Mouse (Mus musculus) neural tube, embryonic 12.5 days (tissue): ENCODE results near the gene Ccl12. TPM values are rescaled to one million over a fixed set of nuclear protein-coding genes. Genes with fewer than 3 reads are reported as not detected.

Source experiments
- ATAC-seq: fragments of 200-750 bp; cut with Nextera tagmentation; 2 replicates; pipeline ENCODE4 v1.8.0; 2017; ENCODE audit warnings: low read depth, mild to moderate bottlenecking, moderate TSS enrichment, moderate library complexity; ENCODE audit not compliant: low FRiP score
- H3K27ac ChIP-seq: fragments of 300-500 bp; sonication (generic); 2 replicates; pipeline ENCODE4 v1.5.1; 2016
- H3K27me3 ChIP-seq: fragments of 300-500 bp; sonication (generic); replicated peaks from 2 replicates; pipeline ENCODE4 v1.6.1; 2016; ENCODE audit warnings: mild to moderate bottlenecking
- H3K36me3 ChIP-seq: fragments of 300-500 bp; sonication (generic); 2 replicates; pipeline ENCODE4 v1.6.1; 2016; ENCODE audit warnings: mild to moderate bottlenecking
- H3K4me1 ChIP-seq: fragments of 300-500 bp; sonication (generic); 2 replicates; pipeline ENCODE4 v1.6.1; 2016
- H3K4me2 ChIP-seq: fragments of 300-500 bp; sonication (generic); replicated peaks from 2 replicates; pipeline ENCODE4 v1.6.1; 2016; ENCODE audit warnings: mild to moderate bottlenecking
- H3K4me3 ChIP-seq: fragments of 300-500 bp; sonication (generic); 2 replicates; pipeline ENCODE4 v1.5.1; 2016
- H3K9ac ChIP-seq: fragments of 300-500 bp; sonication (generic); 2 replicates; pipeline ENCODE4 v1.6.1; 2016; ENCODE audit warnings: mild to moderate bottlenecking
- H3K9me3 ChIP-seq: fragments of 300-500 bp; sonication (generic); 2 replicates; pipeline ENCODE4 v1.6.1; 2016; ENCODE audit warnings: mild to moderate bottlenecking
- WGBS: fragments of 180-500 bp; shearing (Covaris S2); methylation state at CpG from one replicate; pipeline ENCODE4 v1.1.7; 2016; 5-methylcytosine and 5-hydroxymethylcytosine counted together
- polyA plus RNA-seq: library from polyadenylated mRNA; unstranded; fragments of >200 nt; fragmentation: Nextera tagmentation; extraction: Ambion mirVana; gene quantifications from 2 replicates; pipeline ENCODE4 v1.2.1, GENCODE M21; 2016

Ccl12 gene
- 1.8 and 1.9 TPM in 2 replicates for polyA plus RNA-seq

DNA sequence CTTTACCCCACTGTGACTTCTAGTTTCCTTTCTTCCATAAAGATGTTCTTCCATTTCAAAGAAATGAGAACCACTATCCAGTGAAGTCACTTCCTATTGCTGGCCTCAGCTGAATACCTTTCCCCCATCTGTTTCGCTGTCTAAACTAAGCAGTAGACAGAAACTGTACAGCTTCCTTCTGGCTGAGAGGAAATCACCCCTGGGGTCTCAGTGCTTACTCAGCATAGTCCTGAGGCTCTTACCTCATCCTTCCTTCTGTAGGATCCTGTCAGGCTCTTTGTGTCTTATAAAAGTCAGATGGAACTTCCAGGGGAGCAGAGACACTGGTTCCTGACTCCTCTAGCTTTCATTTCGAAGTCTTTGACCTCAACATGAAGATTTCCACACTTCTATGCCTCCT is at the start of gene Ccl12:
Ccl12 (plus strand) TSS at position 317 of the 400 bp plus-strand sequence.
- 71% methylated on average over 2 of the region's 2 CpGs for WGBS
- ATAC-seq, result no peak
- Histone ChIP-seq H3K4me3 (no peak within 1 kb of the TSS), H3K4me1 (no peaks in the 10 kb centered on the region), H3K27ac (no peak within 1 kb of the TSS), H3K4me2 (no peak within 1 kb of the TSS), H3K36me3 (no peaks in the 10 kb centered on the region), H3K9me3 (no peaks in the 10 kb centered on the region), H3K27me3 (no peaks in the 10 kb centered on the region), H3K9ac (no peak within 1 kb of the TSS)

DNA sequence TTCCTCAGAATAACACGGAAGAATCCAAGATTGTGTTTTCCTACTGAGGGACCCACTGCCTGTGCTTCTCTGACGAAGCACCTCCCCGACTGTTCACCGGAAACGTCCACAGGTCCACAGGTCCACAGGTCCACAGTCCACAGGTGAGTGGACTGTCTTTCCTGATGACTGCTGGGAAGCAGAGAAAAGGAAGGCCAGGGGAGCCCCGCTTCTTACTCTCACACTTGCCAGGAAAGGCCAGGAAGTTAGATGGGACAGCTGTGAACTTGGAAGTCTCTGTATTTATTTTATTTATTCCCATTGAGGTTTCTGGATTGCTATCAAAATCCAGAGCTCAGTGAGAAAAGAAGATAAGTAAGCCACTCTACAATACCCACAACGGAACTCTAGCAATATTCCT is 47.8 kb upstream of the Ccl12 start:
- H3K27me3 ChIP-seq, result no peaks in the 10 kb centered on the region
- no peaks in the 10 kb centered on the region for H3K4me1 ChIP-seq
- no peak overlapping the region for H3K27ac ChIP-seq
- 92% methylated on average over 7 of the region's 7 CpGs for WGBS
- ATAC-seq, result no peak
- H3K9ac ChIP-seq, result no peak overlapping the region
- no peak overlapping the region for H3K4me2 ChIP-seq
- no peak overlapping the region for H3K4me3 ChIP-seq
- H3K9me3 ChIP-seq, result no peaks in the 10 kb centered on the region
- H3K36me3 ChIP-seq, result no peaks in the 10 kb centered on the region

DNA sequence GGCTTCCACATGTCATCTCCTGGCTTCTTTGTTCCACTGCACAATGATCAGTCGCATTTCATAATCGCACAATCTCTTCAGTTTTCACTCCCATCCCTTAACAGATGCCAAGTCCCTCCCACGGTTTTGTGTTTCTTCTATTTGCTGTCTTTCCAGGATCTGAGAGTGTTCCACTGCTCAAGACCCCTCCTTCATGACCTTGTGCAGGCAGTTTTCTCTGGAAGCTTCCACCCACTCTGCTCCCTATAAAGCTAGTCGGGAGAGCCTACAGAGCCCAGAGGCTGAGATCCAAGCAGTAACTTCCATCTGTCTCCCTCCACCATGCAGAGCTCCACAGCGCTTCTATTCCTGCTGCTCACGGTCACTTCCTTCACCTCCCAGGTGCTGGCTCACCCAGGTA is 44.0 kb upstream of the Ccl12 start, which contains the start of gene Ccl11:
Ccl11 (plus strand) TSS at position 178 of the 400 bp plus-strand sequence.
- H3K27me3 ChIP-seq, result no peaks in the 10 kb centered on the region
- no peak for ATAC-seq

DNA sequence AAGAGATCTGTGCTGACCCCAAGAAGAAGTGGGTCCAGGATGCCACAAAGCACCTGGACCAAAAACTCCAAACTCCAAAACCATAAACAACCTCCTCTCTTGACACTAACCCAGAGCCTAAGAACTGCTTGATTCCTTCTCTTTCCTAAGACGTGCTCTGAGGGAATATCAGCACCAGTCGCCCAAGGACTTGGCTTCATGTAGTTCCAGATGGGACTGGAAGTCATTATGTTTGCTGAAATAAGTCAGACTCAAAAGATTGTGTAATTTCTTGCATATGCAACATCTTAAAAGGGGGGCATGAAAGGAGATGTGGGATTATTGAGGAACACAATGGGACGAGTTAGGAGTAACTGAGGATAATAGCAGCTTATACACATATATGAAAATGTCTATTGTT is 39.4 kb upstream of the Ccl12 start:
- no peak overlapping the region for H3K4me2 ChIP-seq
- ATAC-seq, result no peak
- 82% methylated on average over 3 of the region's 3 CpGs for WGBS

More for the DNA sequence above, 44.0 kb upstream of the Ccl12 start, which contains the start of gene Ccl11:
- no peaks in the 10 kb centered on the region for H3K9me3 ChIP-seq
- H3K36me3 ChIP-seq, result no peaks in the 10 kb centered on the region
- WGBS, result 81% methylated on average over 6 of the region's 6 CpGs
- H3K4me1 ChIP-seq, result no peaks in the 10 kb centered on the region
- H3K4me2 ChIP-seq, result no peak within 1 kb of the TSS
- H3K4me3 ChIP-seq, result no peak within 1 kb of the TSS
- no peak within 1 kb of the TSS for H3K27ac ChIP-seq
- H3K9ac ChIP-seq, result no peak within 1 kb of the TSS

DNA sequence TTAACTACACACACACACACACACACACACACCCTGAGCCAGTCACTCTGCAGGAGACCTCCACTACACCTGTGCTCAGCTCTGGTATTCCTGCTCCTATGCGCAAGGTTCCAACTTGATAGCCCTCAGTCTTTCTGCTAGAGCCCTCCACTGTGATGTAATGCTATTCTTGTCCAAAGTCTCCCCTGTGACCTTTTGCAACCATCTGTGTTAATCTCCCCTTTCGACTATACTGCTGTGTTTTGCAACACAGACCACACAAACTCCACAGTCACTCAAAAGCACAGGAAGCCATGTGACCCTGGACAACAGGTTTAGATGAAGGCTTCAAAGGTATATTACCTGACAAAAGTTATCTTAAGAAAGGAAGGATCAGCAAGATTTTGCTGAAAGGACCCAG is 38.2 kb upstream of the Ccl12 start:
- no peak overlapping the region for H3K27ac ChIP-seq
- H3K27me3 ChIP-seq, result no peaks in the 10 kb centered on the region
- H3K9me3 ChIP-seq, result no peaks in the 10 kb centered on the region
- no peak overlapping the region for H3K9ac ChIP-seq
- H3K4me3 ChIP-seq, result no peak overlapping the region
- H3K4me2 ChIP-seq, result no peak overlapping the region
- no peak for ATAC-seq
- H3K4me1 ChIP-seq, result no peaks in the 10 kb centered on the region
- 85% methylated on average over 2 of the region's 2 CpGs for WGBS
- no peaks in the 10 kb centered on the region for H3K36me3 ChIP-seq

More for the DNA sequence above, 39.4 kb upstream of the Ccl12 start:
- Histone ChIP-seq H3K4me3 (no peak overlapping the region), H3K9ac (no peak overlapping the region), H3K9me3 (no peaks in the 10 kb centered on the region), H3K36me3 (no peaks in the 10 kb centered on the region), H3K27ac (no peak overlapping the region), H3K4me1 (no peaks in the 10 kb centered on the region), H3K27me3 (no peaks in the 10 kb centered on the region)

DNA sequence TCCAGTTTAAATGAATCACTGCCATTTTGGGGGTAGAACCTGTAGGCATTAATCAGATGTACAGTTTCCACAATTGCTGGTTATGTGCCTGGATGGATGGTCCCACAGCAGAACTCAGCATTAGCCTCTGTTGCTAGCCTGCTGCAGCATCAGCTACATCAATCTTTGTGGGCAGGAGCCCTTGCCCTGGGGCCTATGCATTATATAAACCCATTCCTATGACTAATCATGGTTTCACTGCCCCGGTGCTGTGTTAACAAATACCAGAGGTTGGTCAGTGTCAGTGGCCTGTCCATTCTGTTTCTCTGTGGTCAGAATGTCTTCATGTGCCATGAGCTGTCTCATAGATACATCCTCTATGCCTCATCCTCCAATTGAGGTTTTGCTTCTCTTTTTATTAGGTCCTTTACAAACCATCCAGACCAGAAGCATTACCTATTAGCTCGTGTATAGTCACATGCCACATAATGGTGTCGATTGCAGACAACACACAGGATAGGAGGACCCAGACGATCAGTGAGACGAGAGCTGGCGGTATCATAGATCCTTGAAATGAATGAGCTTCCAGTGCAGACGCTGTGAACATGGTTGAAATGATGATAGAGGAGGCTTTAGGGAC is 34.6 kb upstream of the Ccl12 start:
- WGBS, result 84% methylated on average over 7 of the region's 7 CpGs

DNA sequence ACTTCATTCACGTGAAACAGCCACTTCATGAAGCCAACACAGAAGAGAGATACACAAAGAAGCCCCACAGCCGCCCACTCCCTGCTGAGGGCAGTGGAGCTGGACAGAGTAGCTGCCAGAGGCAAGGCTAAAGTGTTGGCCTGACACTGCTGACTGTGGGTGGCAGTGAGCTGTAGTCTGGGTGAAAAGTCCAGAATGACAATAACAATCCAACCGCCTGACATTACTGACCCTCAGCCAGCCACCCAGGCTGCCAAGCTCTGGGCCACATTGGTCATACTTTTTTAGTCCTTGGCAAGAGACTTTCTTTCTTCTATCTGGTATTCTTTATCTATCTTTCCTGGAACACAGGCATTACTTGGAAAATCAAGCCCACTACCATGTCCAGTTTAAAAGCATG is 30.6 kb upstream of the Ccl12 start:
- Histone ChIP-seq H3K27ac (no peak overlapping the region), H3K9me3 (no peaks in the 10 kb centered on the region), H3K4me3 (no peak overlapping the region), H3K9ac (no peak overlapping the region), H3K4me1 (no peaks in the 10 kb centered on the region), H3K4me2 (no peak overlapping the region), H3K27me3 (no peaks in the 10 kb centered on the region), H3K36me3 (no peaks in the 10 kb centered on the region)
- WGBS, result 80% methylated on average over 3 of the region's 3 CpGs
- ATAC-seq, result no peak

More for the DNA sequence above, 34.6 kb upstream of the Ccl12 start:
- no peak overlapping the region for H3K27ac ChIP-seq
- ATAC-seq, result no peak
- H3K9ac ChIP-seq, result no peak overlapping the region
- no peak overlapping the region for H3K4me2 ChIP-seq
- no peaks in the 10 kb centered on the region for H3K36me3 ChIP-seq
- no peaks in the 10 kb centered on the region for H3K27me3 ChIP-seq
- H3K9me3 ChIP-seq, result no peaks in the 10 kb centered on the region
- H3K4me3 ChIP-seq, result no peak overlapping the region
- H3K4me1 ChIP-seq, result no peaks in the 10 kb centered on the region

DNA sequence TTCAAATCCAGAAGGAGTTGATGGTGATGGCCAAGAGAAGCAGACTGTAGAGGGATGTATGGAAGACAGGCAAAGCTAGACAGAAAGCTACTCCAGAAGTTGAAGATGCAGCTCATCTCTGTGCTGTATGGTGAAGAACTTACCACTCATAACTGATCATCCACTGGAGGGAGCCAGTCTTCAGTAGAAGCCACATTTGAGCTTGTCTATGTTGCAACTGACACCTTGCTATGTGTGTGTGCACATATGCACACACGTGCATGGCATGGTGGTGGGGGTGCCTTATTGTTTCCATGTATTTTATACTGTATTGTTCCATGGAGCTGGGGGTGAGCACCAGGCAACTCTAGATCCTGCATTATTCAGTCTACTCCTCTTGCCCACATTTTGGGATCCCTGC is 29.3 kb upstream of the Ccl12 start:
- Histone ChIP-seq H3K9ac (no peak overlapping the region), H3K9me3 (no peaks in the 10 kb centered on the region), H3K27ac (no peak overlapping the region), H3K27me3 (no peaks in the 10 kb centered on the region), H3K4me3 (no peak overlapping the region), H3K4me2 (no peak overlapping the region), H3K36me3 (no peaks in the 10 kb centered on the region), H3K4me1 (no peaks in the 10 kb centered on the region)
- ATAC-seq, result no peak
- 91% methylated on average over 1 of the region's 1 CpGs for WGBS

DNA sequence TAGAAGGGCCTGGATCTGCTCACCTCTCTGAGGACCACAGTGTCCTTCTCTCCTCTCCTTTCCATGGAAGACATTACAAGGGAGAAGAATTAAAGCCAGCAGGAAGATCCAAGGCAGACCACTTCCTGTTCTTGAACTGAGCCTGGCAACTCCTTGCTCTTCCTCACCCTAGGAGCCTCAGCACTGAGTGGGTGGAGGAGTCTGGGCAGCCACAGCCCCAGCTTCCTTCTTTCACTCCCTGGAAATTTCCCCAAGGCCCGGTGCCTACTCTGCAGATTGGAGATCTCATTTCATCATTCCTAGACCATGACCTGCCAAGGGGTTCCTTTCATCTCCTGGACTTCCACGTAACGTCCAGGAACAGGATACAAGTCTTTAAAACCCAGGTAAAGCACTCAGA is 28.7 kb upstream of the Ccl12 start:
- no peak overlapping the region for H3K27ac ChIP-seq
- H3K4me1 ChIP-seq, result no peaks in the 10 kb centered on the region
- no peak overlapping the region for H3K4me3 ChIP-seq
- H3K27me3 ChIP-seq, result no peaks in the 10 kb centered on the region
- H3K9ac ChIP-seq, result no peak overlapping the region
- no peak overlapping the region for H3K4me2 ChIP-seq
- WGBS, result 86% methylated on average over 3 of the region's 3 CpGs
- no peaks in the 10 kb centered on the region for H3K9me3 ChIP-seq
- no peak for ATAC-seq
- H3K36me3 ChIP-seq, result no peaks in the 10 kb centered on the region

DNA sequence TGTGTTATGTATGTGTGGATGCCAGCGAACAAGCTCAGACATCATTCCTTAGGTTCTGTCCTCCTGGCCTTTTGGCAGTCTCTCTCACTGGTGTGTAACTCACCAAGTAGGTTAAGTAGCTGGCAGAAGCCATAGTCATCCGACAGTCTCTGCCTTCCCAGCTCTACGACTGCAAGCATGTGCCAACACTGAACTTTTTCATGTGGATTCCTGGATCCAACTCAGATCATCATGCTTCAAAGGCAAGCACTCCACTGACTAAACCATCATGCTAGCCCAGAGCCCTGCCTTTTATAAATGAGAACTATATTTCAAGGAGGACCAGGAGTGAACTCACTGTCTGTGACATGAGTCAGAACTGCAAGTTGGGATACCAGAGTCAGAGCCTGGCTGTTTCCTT is 28.0 kb upstream of the Ccl12 start:
- Histone ChIP-seq H3K9ac (no peak overlapping the region), H3K27me3 (no peaks in the 10 kb centered on the region), H3K4me1 (no peaks in the 10 kb centered on the region), H3K4me2 (no peak overlapping the region), H3K27ac (no peak overlapping the region), H3K9me3 (no peaks in the 10 kb centered on the region), H3K36me3 (no peaks in the 10 kb centered on the region), H3K4me3 (no peak overlapping the region)
- ATAC-seq, result no peak
- 86% methylated on average over 3 of the region's 3 CpGs for WGBS

DNA sequence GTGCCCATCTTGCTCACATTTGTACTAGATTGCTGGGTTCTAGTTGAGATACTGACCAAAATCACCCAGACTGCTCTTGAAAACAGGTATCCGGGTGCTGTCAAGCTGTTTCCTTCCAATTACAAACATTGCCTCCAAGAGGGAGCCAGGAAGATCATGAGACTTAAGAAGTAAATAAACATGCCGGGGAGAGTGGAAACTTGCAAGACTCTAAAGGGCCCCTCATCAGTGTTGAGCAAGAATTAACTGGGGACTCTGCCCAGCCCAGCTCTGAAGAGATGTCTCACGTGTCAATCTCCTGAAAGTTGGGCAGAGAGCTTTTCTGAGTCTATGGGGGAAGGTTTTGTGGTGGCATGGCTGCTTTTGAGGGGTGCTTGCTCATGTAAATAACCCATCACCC is 24.6 kb upstream of the Ccl12 start:
- no peak overlapping the region for H3K27ac ChIP-seq
- 81% methylated on average over 3 of the region's 3 CpGs for WGBS
- H3K36me3 ChIP-seq, result no peaks in the 10 kb centered on the region
- no peaks in the 10 kb centered on the region for H3K4me1 ChIP-seq
- no peaks in the 10 kb centered on the region for H3K27me3 ChIP-seq
- H3K9me3 ChIP-seq, result no peaks in the 10 kb centered on the region
- ATAC-seq, result no peak
- H3K4me2 ChIP-seq, result no peak overlapping the region
- H3K9ac ChIP-seq, result no peak overlapping the region
- no peak overlapping the region for H3K4me3 ChIP-seq

DNA sequence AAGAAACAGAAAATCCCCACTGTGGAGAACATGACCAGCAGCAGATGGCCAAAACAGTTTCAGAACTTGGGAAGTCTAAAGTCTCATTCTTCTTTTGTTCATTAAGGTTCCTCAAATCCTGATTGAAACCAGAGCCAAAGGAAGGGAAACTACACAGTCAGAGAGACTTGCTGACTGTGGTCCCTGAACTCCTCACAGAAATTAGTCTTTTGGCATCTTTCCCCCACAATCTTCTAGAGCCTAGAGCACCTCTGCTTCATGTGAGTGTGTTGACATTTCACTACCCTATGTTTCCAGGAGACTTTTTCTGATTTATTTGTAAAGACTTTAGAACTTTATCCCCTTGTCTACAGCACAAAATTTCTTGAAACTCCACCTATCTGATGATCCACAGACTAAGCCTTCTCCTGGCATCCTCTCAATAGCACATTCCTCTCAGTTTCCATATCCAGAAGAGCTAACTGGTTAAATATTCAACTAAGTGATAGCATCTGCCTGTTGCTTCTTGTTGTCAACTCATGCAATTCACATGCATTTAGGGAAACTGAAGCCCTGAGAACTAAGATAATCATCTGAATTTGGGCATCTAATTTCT is 23.4 kb upstream of the Ccl12 start:
- Histone ChIP-seq H3K9ac (no peak overlapping the region), H3K36me3 (no peaks in the 10 kb centered on the region), H3K27ac (no peak overlapping the region), H3K4me3 (no peak overlapping the region), H3K9me3 (no peaks in the 10 kb centered on the region), H3K4me2 (no peak overlapping the region), H3K4me1 (no peaks in the 10 kb centered on the region), H3K27me3 (no peaks in the 10 kb centered on the region)
- ATAC-seq, result no peak

DNA sequence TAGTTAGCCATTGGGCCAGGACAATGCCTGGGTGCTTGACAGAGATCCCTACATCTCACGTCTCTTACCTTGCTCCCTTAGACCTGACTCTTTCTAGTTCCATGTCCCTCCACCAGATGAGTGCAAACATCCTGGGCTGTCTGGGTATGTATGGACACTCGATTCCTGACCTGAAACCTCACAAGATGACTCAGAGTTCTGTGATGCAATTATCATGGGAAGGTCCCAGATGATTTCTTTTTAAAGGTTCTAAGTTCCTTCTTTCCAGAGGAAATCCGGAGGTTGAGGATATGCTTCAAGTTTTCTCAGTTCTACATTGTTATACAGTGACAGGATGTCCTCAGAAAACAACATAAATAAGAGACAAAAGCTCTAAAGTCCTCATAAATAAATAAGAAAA is 20.8 kb upstream of the Ccl12 start:
- 78% methylated on average over 3 of the region's 3 CpGs for WGBS
- no peak overlapping the region for H3K9ac ChIP-seq
- no peak for ATAC-seq
- no peaks in the 10 kb centered on the region for H3K27me3 ChIP-seq
- H3K4me3 ChIP-seq, result no peak overlapping the region
- H3K4me1 ChIP-seq, result no peaks in the 10 kb centered on the region
- H3K27ac ChIP-seq, result no peak overlapping the region
- no peaks in the 10 kb centered on the region for H3K36me3 ChIP-seq
- no peaks in the 10 kb centered on the region for H3K9me3 ChIP-seq
- no peak overlapping the region for H3K4me2 ChIP-seq
